Comparison of ENCODE assay signal across 14 mouse cellular contexts in the genomic region with DNA sequence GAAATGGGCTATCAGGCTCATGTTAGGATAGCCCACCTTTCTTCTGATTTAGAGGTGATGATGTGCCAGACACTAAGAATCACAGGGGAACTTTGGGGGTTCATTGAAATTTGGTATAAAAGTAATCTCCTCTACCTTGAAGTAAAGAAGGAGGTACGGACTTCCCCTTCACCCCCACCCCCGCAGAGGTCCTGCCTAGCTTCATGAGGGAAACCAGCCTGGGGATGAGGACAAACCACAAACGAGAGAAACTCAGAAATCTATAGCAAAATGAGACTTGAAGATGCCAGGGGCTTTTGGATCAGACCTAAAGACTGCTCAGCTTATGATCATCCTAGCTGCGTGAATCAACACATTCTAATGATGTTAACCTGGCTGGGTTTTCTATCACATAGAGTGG.
"Had no signal": no experiment of that assay in that cellular context is flagged by ENCODE, and none has a peak within 500 bp of the region (broad histone marks: within the 10 kb centered on the region; RNA-seq: fewer than 3 reads in every experiment).

No protein-coding gene starts in this region.

- DNase-seq: kidney, adult 11 months; kidney, adult 9 months; kidney, postnatal 36 days; layer of hippocampus, adult 9-11 months; layer of hippocampus, postnatal 36 days; lung, adult 18-20 months; lung, postnatal 36 days; right cerebral cortex, postnatal 25 days; thymus, postnatal 4 days had no signal

- H3K36me3 ChIP-seq: limb, embryonic 12.5 days; midbrain, embryonic 13.5 days; neural tube, embryonic 12.5 days had no signal

- H3K4me1 ChIP-seq: limb, embryonic 12.5 days; midbrain, embryonic 13.5 days; neural tube, embryonic 12.5 days had no signal

- H3K27me3 ChIP-seq: limb, embryonic 12.5 days; midbrain, embryonic 13.5 days; neural tube, embryonic 12.5 days had no signal

- ATAC-seq: midbrain, embryonic 13.5 days had no signal

- H3K4me3 ChIP-seq: limb, embryonic 12.5 days; midbrain, embryonic 13.5 days; neural tube, embryonic 12.5 days had no signal

- H3K27ac ChIP-seq: kidney, postnatal 0 days; limb, embryonic 12.5 days; liver, embryonic 14.5 days; midbrain, embryonic 13.5 days; neural tube, embryonic 12.5 days had no signal
